Mouse (Mus musculus) embryonic facial prominence, embryonic 12.5 days (tissue): ENCODE results near the gene Lrrc23. TPM values are rescaled to one million over a fixed set of nuclear protein-coding genes. Genes with fewer than 3 reads are reported as not detected.

ENCODE experiments used
- ATAC-seq: fragments of 200-750 bp; cut with Nextera tagmentation; 2 replicates; pipeline ENCODE4 v1.8.0; 2017; ENCODE audit not compliant: insufficient number of reproducible peaks, insufficient read depth, low FRiP score, low TSS enrichment
- H3K27ac ChIP-seq: fragments of 300-500 bp; sonication (generic); 2 replicates; pipeline ENCODE4 v1.5.1; 2016; ENCODE audit warnings: mild to moderate bottlenecking
- H3K27me3 ChIP-seq: fragments of 300-500 bp; sonication (generic); 2 replicates; pipeline ENCODE4 v1.6.1; 2016; ENCODE audit warnings: mild to moderate bottlenecking, moderate library complexity
- H3K36me3 ChIP-seq: fragments of 300-500 bp; sonication (generic); 2 replicates; pipeline ENCODE4 v1.6.1; 2016; ENCODE audit warnings: mild to moderate bottlenecking
- H3K4me1 ChIP-seq: fragments of 300-500 bp; sonication (generic); 2 replicates; pipeline ENCODE4 v1.6.1; 2016
- H3K4me2 ChIP-seq: fragments of 300-500 bp; sonication (generic); replicated peaks from 2 replicates; pipeline ENCODE4 v1.6.1; 2016; ENCODE audit warnings: mild to moderate bottlenecking, moderate library complexity
- H3K4me3 ChIP-seq: fragments of 300-500 bp; sonication (generic); 2 replicates; pipeline ENCODE4 v1.5.1; 2016; ENCODE audit warnings: mild to moderate bottlenecking
- H3K9ac ChIP-seq: fragments of 300-500 bp; sonication (generic); 2 replicates; pipeline ENCODE4 v1.6.1; 2016; ENCODE audit warnings: mild to moderate bottlenecking, moderate library complexity
- H3K9me3 ChIP-seq: fragments of 300-500 bp; sonication (generic); 2 replicates; pipeline ENCODE4 v1.6.1; 2016; ENCODE audit warnings: mild to moderate bottlenecking, moderate library complexity
- WGBS: fragments of 180-500 bp; shearing (Covaris S2); methylation state at CpG from one replicate; pipeline ENCODE4 v1.1.7; 2016; 5-methylcytosine and 5-hydroxymethylcytosine counted together
- polyA plus RNA-seq: library from polyadenylated mRNA; unstranded; fragments of >200 nt; fragmentation: Nextera tagmentation; extraction: Ambion mirVana; gene quantifications from 2 replicates; pipeline ENCODE4 v1.2.1, GENCODE M21; 2016

Gene Lrrc23
- polyA plus RNA-seq, 1 experiment from 2014 or later: 0.59 TPM

- 84% methylated on average over 10 of the region's 10 CpGs for WGBS
- ATAC-seq: no peak
- peak overlapping the region; percentile 92 for H3K9ac ChIP-seq
- no peaks in the 10 kb centered on the region for H3K27me3 ChIP-seq
- H3K9me3 ChIP-seq: no peaks in the 10 kb centered on the region
- H3K36me3 ChIP-seq: peaks cover 24% of the 10 kb centered on the region
- 0 out of 2 replicates have a peak overlapping the region, but pooled peaks have one; percentile 65 for H3K4me3 ChIP-seq
- peak overlapping the region; percentile 100 for H3K27ac ChIP-seq
- peak overlapping the region; percentile 77 for H3K4me2 ChIP-seq
- H3K4me1 ChIP-seq: peaks cover 22% of the 10 kb centered on the region
These were observed 40.2 kb downstream of the Lrrc23 start for GRCm38 (mm10) chr6:124739231-124739796.

- Histone ChIP-seq H3K9me3 (no peaks in the 10 kb centered on the region), H3K36me3 (peaks cover 17% of the 10 kb centered on the region), H3K27me3 (no peaks in the 10 kb centered on the region), H3K4me2 (peak within 1 kb of the TSS; percentile 77), H3K9ac (peak within 1 kb of the TSS; percentile 27; the same call in 1 of the 2 replicates), H3K4me1 (peaks cover 22% of the 10 kb centered on the region), H3K4me3 (no peak within 1 kb of the TSS), H3K27ac (peak within 1 kb of the TSS; percentile 100)
- WGBS: 24% methylated on average over 15 of the region's 15 CpGs
- ATAC-seq: peak; percentile 16
These were observed 41.0 kb downstream of the Lrrc23 start, which contains the start of gene Ptpn6 for GRCm38 (mm10) chr6:124738511-124739023. Ptpn6 (minus strand) TSS chr6:124738714.

- Histone ChIP-seq H3K36me3 (peaks cover 5% of the 10 kb centered on the region; the same call in 1 of the 2 replicates), H3K27ac (no peak overlapping the region), H3K4me3 (no peak overlapping the region), H3K4me1 (peaks cover 30% of the 10 kb centered on the region), H3K9me3 (no peaks in the 10 kb centered on the region), H3K4me2 (no peak overlapping the region), H3K9ac (no peak overlapping the region), H3K27me3 (no peaks in the 10 kb centered on the region)
- no peak for ATAC-seq
- 93% methylated on average over 11 of the region's 11 CpGs for WGBS
These were observed 42.5 kb downstream of the Lrrc23 start for GRCm38 (mm10) chr6:124737040-124737439.

GRCm38 (mm10) chr6:124734417-124734816, 45.1 kb downstream of the Lrrc23 start:
- no peak overlapping the region for H3K9ac ChIP-seq
- 92% methylated on average over 3 of the region's 3 CpGs for WGBS
- no peak overlapping the region for H3K27ac ChIP-seq
- no peaks in the 10 kb centered on the region for H3K27me3 ChIP-seq
- no peak for ATAC-seq
- H3K4me3 ChIP-seq: no peak overlapping the region
- no peak overlapping the region for H3K4me2 ChIP-seq
- H3K36me3 ChIP-seq: peaks cover 5% of the 10 kb centered on the region; the same call in 1 of the 2 replicates
- peaks cover 18% of the 10 kb centered on the region for H3K4me1 ChIP-seq
- H3K9me3 ChIP-seq: no peaks in the 10 kb centered on the region

- Histone ChIP-seq H3K4me1 (peaks cover 8% of the 10 kb centered on the region; the same call in 1 of the 2 replicates), H3K9ac (no peak overlapping the region), H3K27me3 (no peaks in the 10 kb centered on the region), H3K27ac (no peak overlapping the region), H3K9me3 (no peaks in the 10 kb centered on the region), H3K36me3 (no peaks in the 10 kb centered on the region), H3K4me2 (no peak overlapping the region), H3K4me3 (no peak overlapping the region)
- ATAC-seq: no peak
- WGBS: 43% methylated on average over 19 of the region's 19 CpGs
These were observed 46.8 kb downstream of the Lrrc23 start for GRCm38 (mm10) chr6:124732476-124733370.

- Histone ChIP-seq H3K27me3 (no peaks in the 10 kb centered on the region), H3K4me2 (no peak overlapping the region), H3K4me3 (no peak overlapping the region), H3K4me1 (peaks cover 8% of the 10 kb centered on the region; the same call in 1 of the 2 replicates), H3K27ac (no peak overlapping the region), H3K36me3 (no peaks in the 10 kb centered on the region), H3K9me3 (no peaks in the 10 kb centered on the region), H3K9ac (no peak overlapping the region)
- 84% methylated on average over 7 of the region's 7 CpGs for WGBS
- no peak for ATAC-seq
These were observed 48.5 kb downstream of the Lrrc23 start for GRCm38 (mm10) chr6:124731038-124731437.

- Histone ChIP-seq H3K9me3 (no peaks in the 10 kb centered on the region), H3K27me3 (no peaks in the 10 kb centered on the region), H3K4me1 (peaks cover 8% of the 10 kb centered on the region; the same call in 1 of the 2 replicates), H3K4me2 (no peak overlapping the region), H3K9ac (no peak overlapping the region), H3K36me3 (no peaks in the 10 kb centered on the region), H3K4me3 (no peak overlapping the region), H3K27ac (no peak overlapping the region)
- 72% methylated on average over 8 of the region's 8 CpGs for WGBS
- ATAC-seq: no peak
These were observed 49.4 kb downstream of the Lrrc23 start for GRCm38 (mm10) chr6:124729850-124730705.

GRCm38 (mm10) chr6:124728621-124729020, 50.9 kb downstream of the Lrrc23 start:
- no peaks in the 10 kb centered on the region for H3K9me3 ChIP-seq
- no peak overlapping the region for H3K27ac ChIP-seq
- no peak overlapping the region for H3K4me3 ChIP-seq
- no peaks in the 10 kb centered on the region for H3K27me3 ChIP-seq
- H3K4me2 ChIP-seq: no peak overlapping the region
- ATAC-seq: no peak
- H3K36me3 ChIP-seq: no peaks in the 10 kb centered on the region
- WGBS: 87% methylated on average over 10 of the region's 10 CpGs
- H3K9ac ChIP-seq: no peak overlapping the region
- peaks cover 8% of the 10 kb centered on the region; the same call in 1 of the 2 replicates for H3K4me1 ChIP-seq

- H3K36me3 ChIP-seq: no peaks in the 10 kb centered on the region
- no peak overlapping the region for H3K27ac ChIP-seq
- no peak for ATAC-seq
- H3K4me2 ChIP-seq: no peak overlapping the region
- no peak overlapping the region for H3K4me3 ChIP-seq
- no peaks in the 10 kb centered on the region for H3K9me3 ChIP-seq
- H3K4me1 ChIP-seq: no peaks in the 10 kb centered on the region
- WGBS: 88% methylated on average over 10 of the region's 10 CpGs
- no peak overlapping the region for H3K9ac ChIP-seq
- no peaks in the 10 kb centered on the region for H3K27me3 ChIP-seq
These were observed 55.1 kb downstream of the Lrrc23 start for GRCm38 (mm10) chr6:124724472-124724871.

- Histone ChIP-seq H3K4me3 (no peak overlapping the region), H3K36me3 (no peaks in the 10 kb centered on the region), H3K9me3 (no peaks in the 10 kb centered on the region), H3K4me1 (no peaks in the 10 kb centered on the region), H3K27me3 (no peaks in the 10 kb centered on the region), H3K27ac (no peak overlapping the region), H3K4me2 (no peak overlapping the region), H3K9ac (no peak overlapping the region)
- no peak for ATAC-seq
- 78% methylated on average over 8 of the region's 8 CpGs for WGBS
These were observed 56.0 kb downstream of the Lrrc23 start for GRCm38 (mm10) chr6:124723541-124723940.

GRCm38 (mm10) chr6:124722876-124723473, 56.6 kb downstream of the Lrrc23 start:
- no peak overlapping the region for H3K4me2 ChIP-seq
- H3K27ac ChIP-seq: no peak overlapping the region
- ATAC-seq: no peak
- no peaks in the 10 kb centered on the region for H3K27me3 ChIP-seq
- no peak overlapping the region for H3K9ac ChIP-seq
- no peaks in the 10 kb centered on the region for H3K36me3 ChIP-seq
- H3K4me3 ChIP-seq: no peak overlapping the region
- no peaks in the 10 kb centered on the region for H3K9me3 ChIP-seq
- 84% methylated on average over 6 of the region's 6 CpGs for whole genome bisulfite sequencing
- H3K4me1 ChIP-seq: no peaks in the 10 kb centered on the region
